Mouse (Mus musculus) kidney, embryonic 16.5 days (tissue): Measurements from ENCODE around the gene Arid1b. TPM values are rescaled to one million over a fixed set of nuclear protein-coding genes. Genes with fewer than 3 reads are reported as not detected.

Experiments
- ATAC-seq: fragments of 200-750 bp; cut with Nextera tagmentation; 2 replicates; pipeline ENCODE4 v1.8.0; 2017; ENCODE audit warnings: moderate TSS enrichment; ENCODE audit not compliant: low FRiP score, low TSS enrichment
- H3K27ac ChIP-seq: fragments of 300-500 bp; sonication (generic); 2 replicates; pipeline ENCODE4 v1.5.1; 2014; ENCODE audit warnings: low read length
- H3K27me3 ChIP-seq: fragments of 300-500 bp; sonication (generic); 2 replicates; pipeline ENCODE4 v1.6.1; 2014; ENCODE audit warnings: low read length, control low read depth, mixed read lengths; ENCODE audit not compliant: insufficient read depth
- H3K36me3 ChIP-seq: fragments of 300-500 bp; sonication (generic); 2 replicates; pipeline ENCODE4 v1.6.1; 2014; ENCODE audit warnings: low read length, control low read depth, mixed read lengths; ENCODE audit not compliant: insufficient read depth
- H3K4me1 ChIP-seq: fragments of 300-500 bp; sonication (generic); 2 replicates; pipeline ENCODE4 v1.6.1; 2014; ENCODE audit warnings: low read length, control low read depth, mixed read lengths; ENCODE audit not compliant: insufficient read depth
- H3K4me2 ChIP-seq: fragments of 300-500 bp; sonication (generic); replicated peaks from 2 replicates; pipeline ENCODE4 v1.6.1; 2014; ENCODE audit warnings: low read depth, low read length
- H3K4me3 ChIP-seq: fragments of 300-500 bp; sonication (generic); 2 replicates; pipeline ENCODE4 v1.5.1; 2014; ENCODE audit warnings: mild to moderate bottlenecking, low read length
- H3K9ac ChIP-seq: fragments of 300-500 bp; sonication (generic); replicated peaks from 2 replicates; pipeline ENCODE4 v1.6.1; 2014; ENCODE audit warnings: low read length
- H3K9me3 ChIP-seq: fragments of 300-500 bp; sonication (generic); 2 replicates; pipeline ENCODE4 v1.6.1; 2016; ENCODE audit warnings: low read length, control low read depth
- WGBS: fragments of 180-500 bp; shearing (Covaris S2); extraction: QIAGEN DNeasy Blood & Tissue Kit; methylation state at CpG from one replicate; pipeline ENCODE4 v1.1.7; 2014; 5-methylcytosine and 5-hydroxymethylcytosine counted together
- polyA plus RNA-seq: library from polyadenylated mRNA; unstranded; fragments of >200 nt; fragmentation: Nextera tagmentation; extraction: Ambion mirVana; gene quantifications from 2 replicates; pipeline ENCODE4 v1.2.1, GENCODE M21; 2015

Arid1b gene
- polyA plus RNA-seq = 10.9 and 11.0 TPM in 2 replicates

- H3K27ac ChIP-seq = peak within 1 kb of the TSS; percentile 100
- no peaks in the 10 kb centered on the region for H3K9me3 ChIP-seq
- peaks cover 6% of the 10 kb centered on the region for H3K4me1 ChIP-seq
- no peaks in the 10 kb centered on the region for H3K27me3 ChIP-seq
- peak within 1 kb of the TSS; percentile 92 for H3K4me3 ChIP-seq
- peak; percentile 80 for ATAC-seq
- peak within 1 kb of the TSS; percentile 99 for H3K9ac ChIP-seq
- WGBS = under 1% methylated on average over 49 of the region's 58 CpGs
- H3K4me2 ChIP-seq = peak within 1 kb of the TSS; percentile 64
- no peaks in the 10 kb centered on the region for H3K36me3 ChIP-seq
Measured at GRCm38 (mm10) chr17:4993840-4994503, at the start of gene Arid1b. Gene Arid1b (plus strand): TSS chr17:4994332.

- Histone ChIP-seq H3K27ac (peak overlapping the region; percentile 90), H3K9ac (peak overlapping the region; percentile 57), H3K4me2 (peak overlapping the region; percentile 30), H3K4me1 (peaks cover 43% of the 10 kb centered on the region), H3K9me3 (no peaks in the 10 kb centered on the region), H3K36me3 (no peaks in the 10 kb centered on the region), H3K4me3 (no peak overlapping the region), H3K27me3 (no peaks in the 10 kb centered on the region)
- 40% methylated on average over 6 of the region's 6 CpGs for WGBS
- no peak for ATAC-seq
Measured at GRCm38 (mm10) chr17:4945311-4945751, 48.8 kb upstream of the Arid1b start.

GRCm38 (mm10) chr17:4945871-4946331, 48.2 kb upstream of the Arid1b start:
- WGBS = 10% methylated on average over 11 of the region's 11 CpGs

GRCm38 (mm10) chr17:4946421-4946974, 47.6 kb upstream of the Arid1b start:
- Histone ChIP-seq H3K4me2 (peak overlapping the region; percentile 30), H3K9ac (peak overlapping the region; percentile 6), H3K4me3 (peak overlapping the region; percentile 3; the same call in 1 of the 2 replicates), H3K27ac (peak overlapping the region; percentile 90), H3K27me3 (no peaks in the 10 kb centered on the region), H3K4me1 (peaks cover 42% of the 10 kb centered on the region), H3K36me3 (no peaks in the 10 kb centered on the region), H3K9me3 (no peaks in the 10 kb centered on the region)
- 19% methylated on average over 10 of the region's 12 CpGs for WGBS
- peak; percentile 80 for ATAC-seq

More at GRCm38 (mm10) chr17:4945871-4946331, 48.2 kb upstream of the Arid1b start:
- Histone ChIP-seq H3K4me1 (peaks cover 43% of the 10 kb centered on the region), H3K36me3 (no peaks in the 10 kb centered on the region), H3K27me3 (no peaks in the 10 kb centered on the region), H3K27ac (peak overlapping the region; percentile 90), H3K4me3 (peak overlapping the region; percentile 15; the same call in 1 of the 2 replicates), H3K4me2 (peak overlapping the region; percentile 30), H3K9me3 (no peaks in the 10 kb centered on the region), H3K9ac (peak overlapping the region; percentile 57)
- peak; percentile 89 for ATAC-seq

- ATAC-seq = peak; percentile 70; the same call in 1 of the 2 replicates
- Histone ChIP-seq H3K4me2 (peak overlapping the region; percentile 30), H3K27me3 (no peaks in the 10 kb centered on the region), H3K4me1 (peaks cover 40% of the 10 kb centered on the region), H3K9ac (peak overlapping the region; percentile 6), H3K9me3 (no peaks in the 10 kb centered on the region), H3K27ac (peak overlapping the region; percentile 90), H3K36me3 (no peaks in the 10 kb centered on the region), H3K4me3 (no peak overlapping the region; the same call in 1 of the 2 replicates)
- 20% methylated on average over 3 of the region's 3 CpGs for WGBS
Measured at GRCm38 (mm10) chr17:4947013-4947412, 47.1 kb upstream of the Arid1b start.

GRCm38 (mm10) chr17:4947439-4947838, 46.7 kb upstream of the Arid1b start:
- ATAC-seq = no peak

GRCm38 (mm10) chr17:4948501-4948900, 45.6 kb upstream of the Arid1b start:
- WGBS = 59% methylated on average over 3 of the region's 3 CpGs
- Histone ChIP-seq H3K27me3 (no peaks in the 10 kb centered on the region), H3K36me3 (no peaks in the 10 kb centered on the region), H3K9me3 (no peaks in the 10 kb centered on the region), H3K4me3 (no peak overlapping the region), H3K4me2 (no peak overlapping the region), H3K4me1 (peaks cover 40% of the 10 kb centered on the region), H3K9ac (no peak overlapping the region), H3K27ac (peak overlapping the region; percentile 89)
- no peak for ATAC-seq

More at GRCm38 (mm10) chr17:4947439-4947838, 46.7 kb upstream of the Arid1b start:
- H3K9ac ChIP-seq = 0 out of 2 replicates have a peak overlapping the region, but pooled peaks have one; percentile 22
- H3K36me3 ChIP-seq = no peaks in the 10 kb centered on the region
- peaks cover 40% of the 10 kb centered on the region for H3K4me1 ChIP-seq
- no peak overlapping the region for H3K4me3 ChIP-seq
- H3K4me2 ChIP-seq = no peak overlapping the region
- WGBS = 38% methylated on average over 2 of the region's 2 CpGs
- H3K27ac ChIP-seq = peak overlapping the region; percentile 89
- no peaks in the 10 kb centered on the region for H3K9me3 ChIP-seq
- H3K27me3 ChIP-seq = no peaks in the 10 kb centered on the region

- Histone ChIP-seq H3K4me2 (no peak overlapping the region), H3K9ac (no peak overlapping the region), H3K4me3 (no peak overlapping the region), H3K27ac (no peak overlapping the region), H3K9me3 (no peaks in the 10 kb centered on the region), H3K27me3 (no peaks in the 10 kb centered on the region), H3K36me3 (no peaks in the 10 kb centered on the region), H3K4me1 (no peaks in the 10 kb centered on the region)
- WGBS = 72% methylated on average over 4 of the region's 4 CpGs
- ATAC-seq = no peak
Measured at GRCm38 (mm10) chr17:4954431-4954830, 39.7 kb upstream of the Arid1b start.

- H3K4me3 ChIP-seq = no peak overlapping the region
- no peaks in the 10 kb centered on the region for H3K4me1 ChIP-seq
- H3K27me3 ChIP-seq = no peaks in the 10 kb centered on the region
- H3K9ac ChIP-seq = no peak overlapping the region
- H3K36me3 ChIP-seq = no peaks in the 10 kb centered on the region
- no peaks in the 10 kb centered on the region for H3K9me3 ChIP-seq
- ATAC-seq = no peak
- no peak overlapping the region for H3K27ac ChIP-seq
- no peak overlapping the region for H3K4me2 ChIP-seq
- WGBS = 84% methylated on average over 10 of the region's 10 CpGs
Measured at GRCm38 (mm10) chr17:4964192-4964877, 29.8 kb upstream of the Arid1b start.
